Mouse (Mus musculus) lung, postnatal 0 days (tissue): Measurements from ENCODE around the gene Cfap299.

Experiments used
- CTCF ChIP-seq: IDR thresholded peaks from 2 replicates; pipeline ENCODE4 v1.5.1; 2016; ENCODE audit warnings: antibody characterized with exemption, mild to moderate bottlenecking
- EP300 ChIP-seq: IDR thresholded peaks from 2 replicates; pipeline ENCODE4 v1.6.1; 2016; ENCODE audit warnings: antibody characterized with exemption, mild to moderate bottlenecking, control low read depth

DNA sequence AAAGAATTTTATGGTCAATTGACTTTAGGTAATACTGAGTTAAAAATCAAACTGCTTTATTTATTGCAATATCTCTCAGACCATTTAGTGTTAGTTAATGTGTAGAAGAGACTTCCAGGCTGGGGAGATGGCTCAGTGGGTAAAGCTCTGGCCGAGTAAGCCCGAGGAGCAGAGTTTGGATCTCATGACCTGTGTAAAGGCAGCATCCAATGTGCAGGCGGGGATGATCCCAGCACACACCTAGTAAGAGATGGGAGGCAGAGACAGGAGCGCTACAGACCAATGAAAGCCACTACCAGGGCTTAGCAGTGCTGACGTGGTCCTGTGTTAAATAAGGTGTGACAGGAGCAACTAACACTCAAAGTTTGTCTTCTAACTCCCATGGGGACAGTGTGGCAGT is 97.0 kb downstream of the Cfap299 start:
- TF ChIP-seq CTCF, result no peak
- TF ChIP-seq EP300, result no peak
